ENCODE assay signal across 20 mouse cellular contexts in genomic region chr13:96889985-96890384, GRCm38 (mm10). TPM values are rescaled to one million over a fixed set of nuclear protein-coding genes. Genes with fewer than 3 reads are reported as not detected.
"Had no signal": no experiment of that assay in that cellular context is flagged by ENCODE, and none has a peak within 500 bp of the region (broad histone marks: within the 10 kb centered on the region; RNA-seq: fewer than 3 reads in every experiment).

No protein-coding gene starts in this region.

- H3K36me3 ChIP-seq: lung, embryonic 15.5 days; midbrain, embryonic 13.5 days; midbrain, embryonic 15.5 days; neural tube, embryonic 12.5 days; stomach, embryonic 15.5 days had no signal

- H3K27ac ChIP-seq: liver, embryonic 14.5 days; lung, embryonic 15.5 days; macrophage; midbrain, embryonic 13.5 days; midbrain, embryonic 15.5 days; neural tube, embryonic 12.5 days; stomach, embryonic 15.5 days had no signal

- ATAC-seq: lung, postnatal 0 days; midbrain, embryonic 13.5 days; midbrain, embryonic 15.5 days had no signal

- DNase-seq: lung, adult 2 months; lung, postnatal 14 days; lung, postnatal 36 days; right cerebral cortex, postnatal 14 days; thymus, adult 18-20 months; thymus, postnatal 14 days; thymus, postnatal 4 days had no signal

- H3K27me3 ChIP-seq: lung, embryonic 15.5 days; midbrain, embryonic 13.5 days; midbrain, embryonic 15.5 days; neural tube, embryonic 12.5 days; stomach, embryonic 15.5 days had no signal

- H3K9ac ChIP-seq: liver, embryonic 14.5 days; lung, embryonic 15.5 days; midbrain, embryonic 13.5 days; midbrain, embryonic 15.5 days; neural tube, embryonic 12.5 days; stomach, embryonic 15.5 days had no signal

- H3K4me1 ChIP-seq: lung, embryonic 15.5 days; megakaryocyte, embryonic 14.5 days; midbrain, embryonic 13.5 days; midbrain, embryonic 15.5 days; neural tube, embryonic 12.5 days; stomach, embryonic 15.5 days had no signal

- H3K4me3 ChIP-seq: lung, embryonic 15.5 days; megakaryocyte, embryonic 14.5 days; midbrain, embryonic 13.5 days; midbrain, embryonic 15.5 days; neural tube, embryonic 12.5 days; stomach, embryonic 15.5 days had no signal

- H3K4me2 ChIP-seq: lung, embryonic 15.5 days; midbrain, embryonic 11.5 days; midbrain, embryonic 13.5 days; midbrain, embryonic 15.5 days; neural tube, embryonic 12.5 days; stomach, embryonic 15.5 days had no signal

- H3K9me3 ChIP-seq: lung, embryonic 15.5 days; megakaryocyte, embryonic 14.5 days; midbrain, embryonic 13.5 days; midbrain, embryonic 15.5 days; neural tube, embryonic 12.5 days; stomach, embryonic 15.5 days had no signal

RNA-seq across cellular contexts. Expression of gene Gcnt4, which starts 34.5 kb away (rescaled TPM):
- total RNA-seq: monocyte, adult 5-6 weeks; neutrophil, adult 5-6 weeks had no signal
- polyA plus RNA-seq: macrophage; neural tube, embryonic 14.5 days had no signal
